In genomic region chr5:103928196-103928550, GRCm38 (mm10) we compare ENCODE assay signal across 16 mouse cellular contexts. TPM values are rescaled to one million over a fixed set of nuclear protein-coding genes. Genes with fewer than 3 reads are reported as not detected.
DNase-seq lines count a peak whose midpoint lies in the region; ATAC-seq and TF ChIP-seq lines count a peak whose summit lies in the region.
"Had no signal": no experiment of that assay in that cellular context is flagged by ENCODE, and none has a peak within 500 bp of the region (broad histone marks: within the 10 kb centered on the region; RNA-seq: fewer than 3 reads in every experiment).

No protein-coding gene starts in this region.

- H3K9ac ChIP-seq in heart, embryonic 15.5 days: 0 out of 2 replicates have a peak overlapping the region, but pooled peaks have one; percentile 54
- H3K9ac ChIP-seq in lung, embryonic 15.5 days: no peak overlapping the region
- no peak overlapping the region for H3K9ac ChIP-seq in liver, postnatal 0 days (replicated peaks)
- H3K9ac ChIP-seq: embryonic facial prominence, embryonic 15.5 days had no signal

- TF ChIP-seq CTCF in liver, postnatal 0 days (IDR thresholded peaks at IDR 0.05; ENCODE audit: low read depth): no peak

- H3K4me3 ChIP-seq in heart, embryonic 15.5 days: no peak overlapping the region
- no peak overlapping the region for H3K4me3 ChIP-seq in lung, embryonic 15.5 days
- no peak overlapping the region for H3K4me3 ChIP-seq in embryonic facial prominence, embryonic 10.5 days
- H3K4me3 ChIP-seq in liver, postnatal 0 days (ENCODE audit: low read depth, low read length): no peak overlapping the region

- H3K4me2 ChIP-seq in heart, embryonic 15.5 days: peak overlapping the region; percentile 68
- peak overlapping the region; percentile 61 for H3K4me2 ChIP-seq in lung, embryonic 15.5 days
- peak overlapping the region; percentile 68 for H3K4me2 ChIP-seq in liver, postnatal 0 days (ENCODE audit: low read depth, low read length)

- TF ChIP-seq EP300 in liver, postnatal 0 days (IDR thresholded peaks at IDR 0.05; ENCODE audit: low read depth): no peak

- no peaks in the 10 kb centered on the region for H3K9me3 ChIP-seq in heart, embryonic 15.5 days (replicated peaks)
- no peaks in the 10 kb centered on the region for H3K9me3 ChIP-seq in lung, embryonic 15.5 days
- H3K9me3 ChIP-seq in embryonic facial prominence, embryonic 10.5 days: no peaks in the 10 kb centered on the region
- H3K9me3 ChIP-seq in liver, postnatal 0 days (ENCODE audit: low read length): no peaks in the 10 kb centered on the region
- H3K9me3 ChIP-seq: embryonic facial prominence, embryonic 15.5 days had no signal

- H3K36me3 ChIP-seq in heart, embryonic 15.5 days: no peaks in the 10 kb centered on the region
- no peaks in the 10 kb centered on the region for H3K36me3 ChIP-seq in lung, embryonic 15.5 days
- H3K36me3 ChIP-seq in embryonic facial prominence, embryonic 10.5 days (replicated peaks): no peaks in the 10 kb centered on the region
- no peaks in the 10 kb centered on the region for H3K36me3 ChIP-seq in liver, postnatal 0 days (replicated peaks; ENCODE audit: insufficient read depth, low read length)
- H3K36me3 ChIP-seq: embryonic facial prominence, embryonic 15.5 days had no signal

- 63% methylated on average over 7 of the region's 7 CpGs for WGBS in heart, embryonic 15.5 days
- WGBS in lung, embryonic 15.5 days: 38% methylated on average over 7 of the region's 7 CpGs
- WGBS in embryonic facial prominence, embryonic 10.5 days: 90% methylated on average over 7 of the region's 7 CpGs
- WGBS in liver, postnatal 0 days (ENCODE audit: insufficient replicate concordance): 55% methylated on average over 7 of the region's 7 CpGs

- intact Hi-C loops in heart, postnatal 10 days (cut with DNase I): no loop called here

- H3K4me1 ChIP-seq in heart, embryonic 15.5 days (replicated peaks): peaks cover 4% of the 10 kb centered on the region; the same call in 1 of the 2 replicates
- peaks cover 12% of the 10 kb centered on the region for H3K4me1 ChIP-seq in lung, embryonic 15.5 days
- peaks cover 4% of the 10 kb centered on the region; the same call in 1 of the 2 replicates for H3K4me1 ChIP-seq in embryonic facial prominence, embryonic 10.5 days
- H3K4me1 ChIP-seq in liver, postnatal 0 days (ENCODE audit: insufficient read depth): no peaks in the 10 kb centered on the region; the same call in 1 of the 2 replicates
- H3K4me1 ChIP-seq: embryonic facial prominence, embryonic 15.5 days had no signal

- H3K27me3 ChIP-seq in heart, embryonic 15.5 days: no peaks in the 10 kb centered on the region
- H3K27me3 ChIP-seq in lung, embryonic 15.5 days: no peaks in the 10 kb centered on the region
- no peaks in the 10 kb centered on the region for H3K27me3 ChIP-seq in embryonic facial prominence, embryonic 10.5 days (replicated peaks; ENCODE audit: low read depth, poor library complexity, severe bottlenecking)
- H3K27me3 ChIP-seq in liver, postnatal 0 days (ENCODE audit: insufficient read depth, low read length): no peaks in the 10 kb centered on the region
- H3K27me3 ChIP-seq: embryonic facial prominence, embryonic 15.5 days had no signal

- ATAC-seq in heart, embryonic 15.5 days (replicated peaks; ENCODE audit: insufficient number of reproducible peaks, insufficient read depth, low FRiP score, low read depth): no peak
- ATAC-seq in lung, embryonic 15.5 days (ENCODE audit: borderline replicate concordance, extremely low read depth, low FRiP score, low TSS enrichment): peak; percentile 48; the same call in 1 of the 2 replicates
- peak; percentile 14; the same call in 1 of the 2 replicates for ATAC-seq in liver, postnatal 0 days

- DNase-seq in heart, postnatal 10 days: no peak
- DNase-seq in lung, adult 18-20 months: no peak
- no peak for DNase-seq in embryonic facial prominence, embryonic 10.5 days (ENCODE audit: low spot score)
- DNase-seq in liver, postnatal 0 days: no peak
- DNase-seq in cerebellum, adult 8-10 months: no peak
- DNase-seq in adrenal gland, adult 8-10 months: no peak
- DNase-seq: cerebellum, postnatal 36 days; right cerebral cortex, postnatal 25 days; thymus, postnatal 25 days had no signal

- H3K27ac ChIP-seq in heart, embryonic 15.5 days: peak overlapping the region; percentile 55; the same call in 1 of the 2 replicates
- peak overlapping the region; percentile 62 for H3K27ac ChIP-seq in lung, embryonic 15.5 days
- H3K27ac ChIP-seq in embryonic facial prominence, embryonic 10.5 days (replicated peaks): 0 out of 2 replicates have a peak overlapping the region, but pooled peaks have one; percentile 49
- H3K27ac ChIP-seq in liver, postnatal 0 days (ENCODE audit: low read depth): 0 out of 2 replicates have a peak overlapping the region, but pooled peaks have one; percentile 4
- H3K27ac ChIP-seq: embryonic facial prominence, embryonic 15.5 days had no signal

RNA-seq across cellular contexts. Expression of gene Klhl8, which starts 17.1 kb away (rescaled TPM):
- polyA plus RNA-seq in heart, embryonic 15.5 days (2015; fragmentation: Nextera tagmentation; extraction: Ambion mirVana): 11.4 and 13.2 TPM in 2 replicates
- total RNA-seq in heart, postnatal 10 days (2021): 10 to 100 TPM; 11.9 to 15.2 TPM
- 10.2 and 10.8 TPM in 2 replicates for polyA plus RNA-seq in lung, embryonic 15.5 days (2015; fragmentation: Nextera tagmentation; extraction: Ambion mirVana)
- polyA plus RNA-seq in embryonic facial prominence, embryonic 10.5 days (2016; fragmentation: Nextera tagmentation; extraction: Ambion mirVana): 11.9 and 12.1 TPM in 2 replicates
- polyA plus RNA-seq in liver, postnatal 0 days (2015; fragmentation: Nextera tagmentation; extraction: Ambion mirVana): 1.5 and 1.9 TPM in 2 replicates
- 10 to 100 TPM; 17.8 to 22.4 (median 20.5) TPM for total RNA-seq in adrenal gland, adult 8-10 months (2022)

RNA-seq across cellular contexts. Expression of gene Hsd17b13, which starts 49.0 kb away (rescaled TPM):
- 0.38 TPM in 1 of 2 replicates, not detected in the other for polyA plus RNA-seq in heart, embryonic 15.5 days (2015; fragmentation: Nextera tagmentation; extraction: Ambion mirVana)
- not detected for total RNA-seq in heart, postnatal 10 days (2021)
- polyA plus RNA-seq in lung, embryonic 15.5 days (2015; fragmentation: Nextera tagmentation; extraction: Ambion mirVana): 0.22 and 0.38 TPM in 2 replicates
- not detected in 2 replicates for polyA plus RNA-seq in embryonic facial prominence, embryonic 10.5 days (2016; fragmentation: Nextera tagmentation; extraction: Ambion mirVana)
- polyA plus RNA-seq in liver, postnatal 0 days (2015; fragmentation: Nextera tagmentation; extraction: Ambion mirVana): 459 and 502 TPM in 2 replicates
- not detected for total RNA-seq in adrenal gland, adult 8-10 months (2022)
- total RNA-seq: gastrocnemius, postnatal 25 days; layer of hippocampus, adult 18-20 months had no signal
- polyA plus RNA-seq: C2C12; forebrain, embryonic 16.5 days had no signal

Comparison
In these comparisons a context has a peak if more than half of its experiments do, and no peak if none do; other contexts are left out.
1. H3K27ac ChIP-seq: peak in every context shown above with its lines; median percentile 62 in lung, embryonic 15.5 days; 55 in heart, embryonic 15.5 days; 49 in embryonic facial prominence, embryonic 10.5 days; 4 in liver, postnatal 0 days.
2. RNA of gene Hsd17b13, which starts 49.0 kb away (polyA plus RNA-seq): 459 to 502 TPM in liver, postnatal 0 days; 0.22 to 0.38 TPM in lung, embryonic 15.5 days, 0.38 TPM in heart, embryonic 15.5 days and not detected in embryonic facial prominence, embryonic 10.5 days; every median in the first group is over 100 times any median in the second.
3. Peak in every context shown above with its lines, with median percentiles within 50 percentile points of each other: H3K4me2 ChIP-seq.